ENCODE assay signal across 8 mouse cellular contexts in the genomic region with DNA sequence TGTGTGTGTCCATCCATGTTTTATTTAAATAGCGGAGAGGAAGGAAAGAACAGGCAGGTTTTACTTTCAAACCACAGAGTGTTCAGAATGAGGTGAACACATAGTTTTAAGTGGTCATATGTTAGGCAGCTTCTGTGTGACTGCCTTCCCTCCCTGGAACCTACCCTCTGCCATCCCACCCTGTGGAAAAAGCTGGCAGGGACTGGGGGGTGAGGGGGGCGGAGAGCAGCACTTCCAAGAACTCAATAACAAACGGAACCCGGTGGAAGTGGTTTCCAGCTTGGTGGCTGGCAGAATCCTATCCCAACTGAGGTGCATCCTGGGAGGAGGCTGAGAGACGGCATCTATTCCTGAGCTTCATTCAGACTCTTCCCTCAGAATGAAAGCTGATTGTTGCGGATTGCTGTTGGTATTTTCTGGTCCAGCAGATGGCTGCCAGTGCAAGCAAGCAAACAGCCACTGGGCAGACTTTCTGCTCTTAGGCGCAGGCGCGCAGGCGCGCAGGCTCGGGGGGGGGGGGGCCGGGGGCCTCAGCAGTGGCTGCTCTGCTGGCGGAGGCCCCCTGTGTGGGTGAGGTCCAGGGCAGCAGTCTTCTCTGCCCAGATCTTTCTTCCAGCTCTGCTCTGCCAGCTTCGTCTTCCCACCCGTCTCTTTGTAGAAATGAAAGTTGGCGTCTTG. TPM values are rescaled to one million over a fixed set of nuclear protein-coding genes. Genes with fewer than 3 reads are reported as not detected.
A peak's percentile ranks its signal among the peaks of the same experiment; 100 is the strongest.
DNase-seq lines count a peak whose midpoint lies in the region; ATAC-seq and TF ChIP-seq lines count a peak whose summit lies in the region.

No protein-coding gene starts in this region.

- H3K9me3 ChIP-seq in heart, embryonic 13.5 days, result no peaks in the 10 kb centered on the region
- no peaks in the 10 kb centered on the region for H3K9me3 ChIP-seq in liver, embryonic 12.5 days (replicated peaks)

- H3K79me2 ChIP-seq in heart, adult 2 months (replicated peaks; ENCODE audit: control insufficient read depth, insufficient read depth, low read length), result no peaks in the 10 kb centered on the region

- TF ChIP-seq CTCF in heart, adult 2 months (IDR thresholded peaks at IDR 0.05), result peak; percentile 56
- TF ChIP-seq CTCF in cortical plate, adult 2 months (IDR thresholded peaks at IDR 0.05; ENCODE audit: extremely low read depth, insufficient read depth, low read length), result peak; percentile 36; the same call in 1 of the 2 replicates

- peak overlapping the region; percentile 59 for H3K4me2 ChIP-seq in heart, embryonic 13.5 days
- peak overlapping the region; percentile 70 for H3K4me2 ChIP-seq in liver, embryonic 12.5 days

- DNase-seq in heart, adult 2 months, result peak; percentile 55 to 60
- DNase-seq in heart, postnatal 25 days (ENCODE audit: low spot score), result no peak
- DNase-seq in kidney, postnatal 10 days, result peak; percentile 65
- peak; percentile 43 to 45 for DNase-seq in natural killer cell, adult 2 months (ENCODE audit: low spot score in 2 of 2)
- DNase-seq in thymus, postnatal 36 days, result peak; percentile 29 to 38

- intact Hi-C loops in heart, adult 2 months (cut with DNase I), result no loop called here
- intact Hi-C loops in heart, postnatal 25 days (cut with DNase I), result loop anchor here (5.0 kb wide), 1 partner anchor 76 kb away; a partner anchor contains a TSS

- H3K27ac ChIP-seq in heart, adult 2 months, result peak overlapping the region; percentile 50
- no peak overlapping the region for H3K27ac ChIP-seq in cortical plate, adult 2 months (ENCODE audit: insufficient read depth, low read length)
- peak overlapping the region; percentile 46 for H3K27ac ChIP-seq in heart, embryonic 13.5 days (replicated peaks)
- H3K27ac ChIP-seq in liver, embryonic 12.5 days, result peak overlapping the region; percentile 75

- H3K27me3 ChIP-seq in heart, adult 2 months (ENCODE audit: control insufficient read depth, insufficient read depth, low read length), result no peaks in the 10 kb centered on the region
- no peaks in the 10 kb centered on the region for H3K27me3 ChIP-seq in heart, embryonic 13.5 days (replicated peaks)
- no peaks in the 10 kb centered on the region for H3K27me3 ChIP-seq in liver, embryonic 12.5 days (replicated peaks)

- no peak for TF ChIP-seq EP300 in heart, adult 2 months (IDR thresholded peaks at IDR 0.05; ENCODE audit: insufficient read depth, low read depth, low read length)

- 28% methylated on average over 17 of the region's 17 CpGs for WGBS in heart, adult 2 months
- WGBS in heart, embryonic 13.5 days, result 38% methylated on average over 17 of the region's 17 CpGs
- WGBS in liver, embryonic 12.5 days (ENCODE audit: insufficient replicate concordance), result 22% methylated on average over 17 of the region's 17 CpGs

- no peaks in the 10 kb centered on the region; the same call in 1 of the 2 replicates for H3K36me3 ChIP-seq in heart, adult 2 months (ENCODE audit: control insufficient read depth, insufficient read depth, low read length)
- H3K36me3 ChIP-seq in heart, embryonic 13.5 days, result peaks cover 78% of the 10 kb centered on the region
- H3K36me3 ChIP-seq in liver, embryonic 12.5 days, result peaks cover 23% of the 10 kb centered on the region

- 0 out of 2 replicates have a peak, but pooled peaks have one; percentile 15 for TF ChIP-seq POLR2A in heart, adult 2 months (IDR thresholded peaks at IDR 0.05; ENCODE audit: insufficient read depth, low read depth, low read length)
- peak; percentile 49; the same call in 1 of the 2 replicates for TF ChIP-seq POLR2A in cortical plate, adult 2 months (IDR thresholded peaks at IDR 0.05; ENCODE audit: extremely low read depth, insufficient read depth, low read length)

- peak overlapping the region; percentile 46 for H3K4me3 ChIP-seq in heart, adult 2 months
- peak overlapping the region; percentile 22 for H3K4me3 ChIP-seq in cortical plate, adult 2 months (ENCODE audit: insufficient read depth, low read length)
- H3K4me3 ChIP-seq in heart, embryonic 13.5 days, result peak overlapping the region; percentile 30
- peak overlapping the region; percentile 63 for H3K4me3 ChIP-seq in liver, embryonic 12.5 days

- ATAC-seq in heart, embryonic 13.5 days (ENCODE audit: extremely low read depth, insufficient number of reproducible peaks, low FRiP score, low TSS enrichment), result no peak
- ATAC-seq in liver, embryonic 12.5 days, result no peak

- peak overlapping the region; percentile 18; the same call in 1 of the 2 replicates for H3K9ac ChIP-seq in heart, adult 2 months (ENCODE audit: low read depth, low read length)
- peak overlapping the region; percentile 25 for H3K9ac ChIP-seq in heart, embryonic 13.5 days
- H3K9ac ChIP-seq in liver, embryonic 12.5 days, result peak overlapping the region; percentile 70

- peaks cover 8% of the 10 kb centered on the region for H3K4me1 ChIP-seq in heart, adult 2 months (ENCODE audit: control insufficient read depth, insufficient read depth, low read length)
- H3K4me1 ChIP-seq in cortical plate, adult 2 months (ENCODE audit: control insufficient read depth, insufficient read depth, low read length), result no peaks in the 10 kb centered on the region
- H3K4me1 ChIP-seq in heart, embryonic 13.5 days, result peaks cover 73% of the 10 kb centered on the region
- peaks cover 77% of the 10 kb centered on the region for H3K4me1 ChIP-seq in liver, embryonic 12.5 days

RNA-seq across cellular contexts. Expression of a gene that starts 14.3 kb away (rescaled TPM):
- total RNA-seq in heart, adult 2 months (2021), result 100 to 1,000 TPM; 462 to 476 TPM
- polyA plus RNA-seq in heart, adult 2 months (2012; rRNA removed), result 695 and 745 TPM in 2 replicates
- total RNA-seq in heart, postnatal 25 days (2021), result 100 to 1,000 TPM; 481 to 520 TPM
- polyA plus RNA-seq in cortical plate, adult 2 months (2012; rRNA removed), result 0.62 and 0.81 TPM in 2 replicates
- polyA plus RNA-seq in heart, embryonic 13.5 days (2015; fragmentation: Nextera tagmentation; extraction: Ambion mirVana), result 298 and 317 TPM in 2 replicates
- 20.3 and 24.8 TPM in 2 replicates for polyA plus RNA-seq in liver, embryonic 12.5 days (2016; fragmentation: Nextera tagmentation; extraction: Ambion mirVana)

RNA-seq across cellular contexts. Expression of a gene that starts 29.5 kb away (rescaled TPM):
- total RNA-seq in heart, adult 2 months (2021), result not detected
- polyA plus RNA-seq in heart, adult 2 months (2012; rRNA removed), result not detected in 2 replicates
- not detected for total RNA-seq in heart, postnatal 25 days (2021)
- polyA plus RNA-seq in cortical plate, adult 2 months (2012; rRNA removed), result not detected in 2 replicates
- polyA plus RNA-seq in heart, embryonic 13.5 days (2015; fragmentation: Nextera tagmentation; extraction: Ambion mirVana), result 5.1 and 5.7 TPM in 2 replicates
- polyA plus RNA-seq in liver, embryonic 12.5 days (2016; fragmentation: Nextera tagmentation; extraction: Ambion mirVana), result not detected in 2 replicates

RNA-seq across cellular contexts. Expression of a gene that starts 29.5 kb away (rescaled TPM):
- total RNA-seq in heart, adult 2 months (2021), result 100 to 1,000 TPM; 295 to 358 TPM
- polyA plus RNA-seq in heart, adult 2 months (2012; rRNA removed), result 190 and 221 TPM in 2 replicates
- 100 to 1,000 TPM; 261 to 277 TPM for total RNA-seq in heart, postnatal 25 days (2021)
- polyA plus RNA-seq in cortical plate, adult 2 months (2012; rRNA removed), result 235 and 239 TPM in 2 replicates
- 237 and 277 TPM in 2 replicates for polyA plus RNA-seq in heart, embryonic 13.5 days (2015; fragmentation: Nextera tagmentation; extraction: Ambion mirVana)
- 404 and 417 TPM in 2 replicates for polyA plus RNA-seq in liver, embryonic 12.5 days (2016; fragmentation: Nextera tagmentation; extraction: Ambion mirVana)

RNA-seq across cellular contexts. Expression of a gene that starts 34.4 kb away (rescaled TPM):
- total RNA-seq in heart, adult 2 months (2021), result not detected
- 0.20 TPM in 1 of 2 replicates, not detected in the other for polyA plus RNA-seq in heart, adult 2 months (2012; rRNA removed)
- total RNA-seq in heart, postnatal 25 days (2021), result not detected
- polyA plus RNA-seq in cortical plate, adult 2 months (2012; rRNA removed), result 0.96 and 1.2 TPM in 2 replicates
- polyA plus RNA-seq in heart, embryonic 13.5 days (2015; fragmentation: Nextera tagmentation; extraction: Ambion mirVana), result 0.16 TPM in 1 of 2 replicates, not detected in the other
- polyA plus RNA-seq in liver, embryonic 12.5 days (2016; fragmentation: Nextera tagmentation; extraction: Ambion mirVana), result 0.05 TPM in 1 of 2 replicates, not detected in the other

RNA-seq across cellular contexts. Expression of a gene that starts 56.6 kb away (rescaled TPM):
- 1 to 10 TPM; 6.8 to 8.8 TPM for total RNA-seq in heart, adult 2 months (2021)
- 9.6 and 13.6 TPM in 2 replicates for polyA plus RNA-seq in heart, adult 2 months (2012; rRNA removed)
- total RNA-seq in heart, postnatal 25 days (2021), result 1 to 10 TPM; 6.5 to 8.4 TPM
- 2.2 and 2.3 TPM in 2 replicates for polyA plus RNA-seq in cortical plate, adult 2 months (2012; rRNA removed)
- 0.37 and 0.69 TPM in 2 replicates for polyA plus RNA-seq in heart, embryonic 13.5 days (2015; fragmentation: Nextera tagmentation; extraction: Ambion mirVana)
- 3.4 TPM in 2 replicates for polyA plus RNA-seq in liver, embryonic 12.5 days (2016; fragmentation: Nextera tagmentation; extraction: Ambion mirVana)

Comparison
In these comparisons a context has a peak if more than half of its experiments do, and no peak if none do; other contexts are left out.
1. H3K9ac ChIP-seq: peak in every context shown above with its lines; median percentile 70 in liver, embryonic 12.5 days; 25 in heart, embryonic 13.5 days; 18 in heart, adult 2 months.
2. RNA of a gene that starts 14.3 kb away (polyA plus RNA-seq): 695 to 745 TPM in heart, adult 2 months and 298 to 317 TPM in heart, embryonic 13.5 days; 20.3 to 24.8 TPM in liver, embryonic 12.5 days and 0.62 to 0.81 TPM in cortical plate, adult 2 months; every median in the first group is over 10 times any median in the second.
3. Peak in every context shown above with its lines, with median percentiles within 50 percentile points of each other: H3K4me3 ChIP-seq.